Mouse (Mus musculus) CH12.LX (cell line): ENCODE measurements at regions not wholly inside any gene's neighbourhood (a gene's known extent, or its start where the extent isn't known, plus 50 kb on each side); places are given as distances from the start of the nearest gene placed in this dataset.

ENCODE experiments used
- BHLHE40 ChIP-seq: IDR thresholded peaks from 2 replicates; pipeline ENCODE4 v1.6.1; 2011; ENCODE audit warnings: mild to moderate bottlenecking, low read depth, low read length, improper control_type of control experiment
- CHD2 ChIP-seq: IDR thresholded peaks from 2 replicates; pipeline ENCODE4 v1.6.1; 2011; ENCODE audit warnings: low read length, improper control_type of control experiment
- CTCF ChIP-seq, 2 experiments: IDR thresholded peaks in 1 of 2; conservative IDR thresholded peaks in 1 of 2; 2 replicates each; pipeline ENCODE4 v1.5.1; 2011 to 2012; ENCODE audit warnings: low read depth in 2 of 2, low read length in 2 of 2, improper control_type of control experiment in 1 of 2, inconsistent platforms in 1 of 2, mild to moderate bottlenecking in 1 of 2, moderate library complexity in 1 of 2
- ETS1 ChIP-seq: conservative IDR thresholded peaks from 2 replicates; pipeline ENCODE4 v1.6.1; 2012; ENCODE audit warnings: low read depth, mild to moderate bottlenecking, inconsistent platforms, low read length, improper control_type of control experiment, moderate library complexity
- GABPA ChIP-seq: IDR thresholded peaks from 2 replicates; pipeline ENCODE4 v1.6.1; 2012; ENCODE audit warnings: low read depth, low read length, improper control_type of control experiment, inconsistent platforms; ENCODE audit not compliant: insufficient replicate concordance
- MAX ChIP-seq: IDR thresholded peaks from 2 replicates; pipeline ENCODE4 v1.6.1; 2011; ENCODE audit warnings: low read length, improper control_type of control experiment
- MXI1 ChIP-seq: IDR thresholded peaks from 2 replicates; pipeline ENCODE4 v1.6.1; 2011; ENCODE audit warnings: mild to moderate bottlenecking, low read depth, low read length, improper control_type of control experiment
- MYC ChIP-seq: IDR thresholded peaks from 2 replicates; pipeline ENCODE4 v1.6.1; 2011; ENCODE audit warnings: low read depth, mild to moderate bottlenecking, improper control_type of control experiment, low read length
- POLR2A ChIP-seq: IDR thresholded peaks from 2 replicates; pipeline ENCODE4 v1.6.1; 2011; ENCODE audit warnings: low read depth, mild to moderate bottlenecking, improper control_type of control experiment, low read length
- SIN3A ChIP-seq: IDR thresholded peaks from 2 replicates; pipeline ENCODE4 v1.6.1; 2012; ENCODE audit warnings: low read length, improper control_type of control experiment, inconsistent platforms
- TBP ChIP-seq: conservative IDR thresholded peaks from 2 replicates; pipeline ENCODE4 v1.6.1; 2011; ENCODE audit warnings: low read depth, low read length, improper control_type of control experiment
- UBTF ChIP-seq: IDR thresholded peaks from 2 replicates; pipeline ENCODE4 v1.6.1; 2012; ENCODE audit warnings: low read depth, mild to moderate bottlenecking, inconsistent platforms, low read length, improper control_type of control experiment, moderate library complexity
- USF1 ChIP-seq: IDR thresholded peaks from 2 replicates; pipeline ENCODE4 v1.6.1; 2014; ENCODE audit warnings: low read depth, mild to moderate bottlenecking, inconsistent platforms, low read length, improper control_type of control experiment
- ZKSCAN1 ChIP-seq: IDR thresholded peaks from 2 replicates; pipeline ENCODE4 v1.6.1; 2012; ENCODE audit warnings: low read depth, inconsistent platforms, low read length, improper control_type of control experiment, borderline replicate concordance

GRCm38 (mm10) chr12:117365876-117366275, 150.4 kb upstream of the Rapgef5 start:
- TF ChIP-seq MXI1 (no peak), POLR2A (no peak), CTCF (conservative IDR thresholded peaks at IDR 0.05 in 1 of 2, IDR thresholded peaks at IDR 0.05 in 1 of 2; ENCODE audit: low read depth in 2 of 2, low read length in 2 of 2) (no peak), USF1 (no peak), TBP (no peak), BHLHE40 (no peak), CHD2 (no peak), MAX (no peak), ETS1 (no peak), MYC (no peak), GABPA (no peak), UBTF (no peak), ZKSCAN1 (no peak), SIN3A (no peak)
